Comparison of ENCODE assay signal across 19 mouse cellular contexts in genomic region chr6:139877476-139878361, GRCm38 (mm10).
A peak's percentile ranks its signal among the peaks of the same experiment; 100 is the strongest.
DNase-seq lines count a peak whose midpoint lies in the region; ATAC-seq and TF ChIP-seq lines count a peak whose summit lies in the region.
"Had no signal": no experiment of that assay in that cellular context is flagged by ENCODE, and none has a peak within 500 bp of the region (broad histone marks: within the 10 kb centered on the region; RNA-seq: fewer than 3 reads in every experiment).

No protein-coding gene starts in this region.

- 47% methylated on average over 6 of the region's 6 CpGs for WGBS in neural tube, embryonic 14.5 days

- no peaks in the 10 kb centered on the region for H3K36me3 ChIP-seq in neural tube, embryonic 14.5 days (ENCODE audit: control insufficient read depth, insufficient read depth, low read length)
- H3K36me3 ChIP-seq: heart, embryonic 13.5 days; intestine, embryonic 15.5 days; limb, embryonic 12.5 days; midbrain, embryonic 15.5 days had no signal

- no peak overlapping the region for H3K9ac ChIP-seq in neural tube, embryonic 14.5 days (replicated peaks; ENCODE audit: low read depth, low read length)
- H3K9ac ChIP-seq: forebrain, postnatal 0 days; heart, embryonic 13.5 days; intestine, embryonic 15.5 days; limb, embryonic 12.5 days; midbrain, embryonic 15.5 days had no signal

- H3K9me3 ChIP-seq in neural tube, embryonic 14.5 days (ENCODE audit: control insufficient read depth, low read length), result no peaks in the 10 kb centered on the region
- H3K9me3 ChIP-seq: heart, embryonic 13.5 days; intestine, embryonic 15.5 days; limb, embryonic 12.5 days; midbrain, embryonic 15.5 days had no signal

- H3K4me3 ChIP-seq in layer of hippocampus, adult 2 months, result no peak overlapping the region
- no peak overlapping the region for H3K4me3 ChIP-seq in neural tube, embryonic 14.5 days (ENCODE audit: low read depth, low read length)
- H3K4me3 ChIP-seq: heart, embryonic 13.5 days; intestine, embryonic 15.5 days; limb, embryonic 12.5 days; midbrain, embryonic 15.5 days had no signal

- H3K27ac ChIP-seq in layer of hippocampus, adult 2 months, result peak overlapping the region; percentile 67
- no peak overlapping the region for H3K27ac ChIP-seq in neural tube, embryonic 14.5 days (ENCODE audit: low read depth, low read length)
- H3K27ac ChIP-seq: heart, embryonic 13.5 days; intestine, embryonic 15.5 days; limb, embryonic 12.5 days; macrophage; midbrain, embryonic 15.5 days had no signal

- H3K4me2 ChIP-seq in neural tube, embryonic 14.5 days (ENCODE audit: low read depth, low read length), result no peak overlapping the region
- H3K4me2 ChIP-seq: heart, embryonic 13.5 days; intestine, embryonic 15.5 days; limb, embryonic 12.5 days; midbrain, embryonic 15.5 days had no signal

- H3K4me1 ChIP-seq in neural tube, embryonic 14.5 days (ENCODE audit: control insufficient read depth, insufficient read depth, low read length), result no peaks in the 10 kb centered on the region
- H3K4me1 ChIP-seq: intestine, embryonic 15.5 days; limb, embryonic 12.5 days; midbrain, embryonic 15.5 days had no signal

- DNase-seq in gastrocnemius, postnatal 14 days, result peak; percentile 9
- no peak for DNase-seq in gastrocnemius, adult 8-10 months (ENCODE audit: low spot score in 2 of 2)
- no peak for DNase-seq in layer of hippocampus, adult 2 months (ENCODE audit: low spot score in 2 of 2)
- no peak for DNase-seq in layer of hippocampus, adult 9-11 months
- peak; percentile 4 for DNase-seq in Muller cell, postnatal 12 days (ENCODE audit: inconsistent ontology term)
- no peak for DNase-seq in kidney, postnatal 4 days
- no peak for DNase-seq in right cerebral cortex, postnatal 25 days
- DNase-seq: cerebellum, adult 11 months; forebrain, postnatal 0 days; kidney, postnatal 14 days; layer of hippocampus, postnatal 36 days; thymus, adult 18-20 months had no signal

- no peak for TF ChIP-seq CTCF in layer of hippocampus, adult 2 months (conservative IDR thresholded peaks at IDR 0.05)

- intact Hi-C loops in gastrocnemius, postnatal 14 days (cut with DNase I; ENCODE audit: low total_unique reads), result loop anchor here (10.0 kb wide), 1 partner anchor 567 kb away; no protein-coding TSS in a partner anchor

- H3K27me3 ChIP-seq in neural tube, embryonic 14.5 days (ENCODE audit: control insufficient read depth, insufficient read depth, low read length), result no peaks in the 10 kb centered on the region
- H3K27me3 ChIP-seq: heart, embryonic 13.5 days; intestine, embryonic 15.5 days; limb, embryonic 12.5 days; midbrain, embryonic 15.5 days had no signal

- peak; percentile 44; the same call in 1 of the 2 replicates for ATAC-seq in neural tube, embryonic 14.5 days (ENCODE audit: low read depth)
- ATAC-seq: CD4-positive, CD25-positive, alpha-beta regulatory T cell, adult 4 months; forebrain, postnatal 0 days; intestine, embryonic 15.5 days; midbrain, embryonic 15.5 days had no signal

Comparison
In these comparisons a context has a peak if more than half of its experiments do, and no peak if none do; other contexts are left out.
1. DNase-seq: peak in gastrocnemius, postnatal 14 days (single experiment) and Muller cell, postnatal 12 days (single experiment); none in gastrocnemius, adult 8-10 months (0 of 2), layer of hippocampus, adult 2 months (0 of 2), layer of hippocampus, adult 9-11 months (single experiment), kidney, postnatal 4 days (0 of 2) and right cerebral cortex, postnatal 25 days (single experiment).